Mouse (Mus musculus): Measurements from ENCODE around the gene Dab1. TPM values are rescaled to one million over a fixed set of nuclear protein-coding genes. Genes with fewer than 3 reads are reported as not detected.

The Dab1 gene
- polyA plus RNA-seq, 1 experiment = not detected

DNA sequence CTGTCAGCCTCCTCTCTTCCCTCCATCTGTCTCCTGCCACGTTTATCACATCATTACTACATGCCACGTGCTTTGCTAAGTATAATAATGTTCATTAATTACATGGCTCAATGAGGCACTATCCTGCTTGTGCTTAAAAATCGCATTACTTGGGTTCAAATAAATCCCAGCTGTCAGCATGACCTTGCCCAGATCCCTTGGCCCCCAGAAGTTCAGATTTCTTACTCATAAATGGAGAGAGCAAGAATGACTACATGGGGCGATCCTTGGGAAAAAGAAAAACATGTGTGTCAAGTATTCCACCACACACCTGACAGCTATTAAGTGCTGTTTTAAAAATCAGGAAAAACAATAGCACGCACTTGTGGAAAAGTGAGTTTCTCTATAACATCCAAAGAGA, 963.6 kb downstream of the Dab1 start:
- H3K27ac ChIP-seq (ENCODE audit: insufficient read depth, low read length) = no peak overlapping the region
- H3K4me3 ChIP-seq (ENCODE audit: insufficient read depth, low read length) = no peak overlapping the region
- no peaks in the 10 kb centered on the region for H3K4me1 ChIP-seq (ENCODE audit: control insufficient read depth, insufficient read depth, low read length)
- TF ChIP-seq POLR2A (IDR thresholded peaks at IDR 0.05; ENCODE audit: low read depth, low read length) (no peak), CTCF (IDR thresholded peaks at IDR 0.05; ENCODE audit: borderline replicate concordance, insufficient read depth, low read length) (no peak)

GRCm38 (mm10) chr4:104587826-104588225, 968.7 kb downstream of the Dab1 start:
- no peak overlapping the region for H3K27ac ChIP-seq (ENCODE audit: insufficient read depth, low read length)
- H3K4me1 ChIP-seq (ENCODE audit: control insufficient read depth, insufficient read depth, low read length) = no peaks in the 10 kb centered on the region
- no peak for TF ChIP-seq CTCF (IDR thresholded peaks at IDR 0.05; ENCODE audit: borderline replicate concordance, insufficient read depth, low read length)
- no peak for TF ChIP-seq POLR2A (IDR thresholded peaks at IDR 0.05; ENCODE audit: low read depth, low read length)
- no peak overlapping the region for H3K4me3 ChIP-seq (ENCODE audit: insufficient read depth, low read length)

- no peak overlapping the region for H3K4me3 ChIP-seq (ENCODE audit: insufficient read depth, low read length)
- no peak overlapping the region for H3K27ac ChIP-seq (ENCODE audit: insufficient read depth, low read length)
- TF ChIP-seq POLR2A (IDR thresholded peaks at IDR 0.05; ENCODE audit: low read depth, low read length) (no peak), CTCF (IDR thresholded peaks at IDR 0.05; ENCODE audit: borderline replicate concordance, insufficient read depth, low read length) (no peak)
- H3K4me1 ChIP-seq (ENCODE audit: control insufficient read depth, insufficient read depth, low read length) = peaks cover 3% of the 10 kb centered on the region; the same call in 1 of the 2 replicates
Observed at GRCm38 (mm10) chr4:104596936-104597335, 977.8 kb downstream of the Dab1 start.

DNA sequence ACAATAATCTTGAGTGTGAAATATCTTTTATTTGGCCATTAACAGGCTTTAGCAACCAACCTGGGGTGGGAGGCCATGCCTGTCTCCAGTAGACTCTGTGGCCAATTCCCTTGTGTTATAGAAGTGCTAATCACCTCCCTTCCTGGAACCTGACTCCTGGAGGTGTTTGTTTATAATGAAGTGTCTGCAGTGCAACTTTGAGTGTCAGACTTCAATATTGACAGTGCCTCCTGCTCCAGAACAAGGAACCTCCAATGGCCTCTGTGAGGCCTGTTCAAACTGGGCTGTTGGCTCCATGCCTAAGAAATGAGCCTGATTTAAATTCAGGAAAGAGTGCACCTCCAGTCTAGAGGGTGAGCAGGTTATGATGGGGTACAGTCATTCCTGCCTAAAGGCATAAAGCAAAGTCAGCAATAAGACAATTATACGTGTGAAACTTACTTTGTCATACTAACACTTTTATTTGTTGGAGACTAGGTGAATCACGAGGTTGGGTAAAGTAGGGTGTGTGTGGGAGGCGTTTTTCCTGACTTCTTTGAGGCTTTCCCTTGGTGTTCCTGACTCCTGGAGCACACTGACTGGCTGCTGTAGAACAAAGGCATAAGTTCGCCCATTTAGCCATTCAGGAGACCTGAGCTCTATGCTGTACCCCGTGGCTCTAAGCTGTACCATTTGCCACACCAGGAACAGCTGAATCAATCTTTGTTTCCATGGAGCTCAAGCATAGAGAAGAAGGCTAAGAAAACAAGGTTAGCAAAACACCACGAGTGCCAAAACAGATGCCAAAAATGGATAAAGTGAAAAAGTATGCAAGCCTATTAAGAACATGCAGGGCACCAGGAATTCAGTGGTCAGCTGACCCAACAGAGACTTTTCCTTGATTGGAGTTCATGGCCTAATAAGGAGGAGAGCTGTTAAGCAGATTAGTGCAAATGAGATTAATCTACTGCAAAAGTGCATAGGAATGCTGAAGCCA, 978.6 kb downstream of the Dab1 start:
- Histone ChIP-seq H3K4me1 (ENCODE audit: control insufficient read depth, insufficient read depth, low read length) (peaks cover 3% of the 10 kb centered on the region; the same call in 1 of the 2 replicates), H3K4me3 (ENCODE audit: insufficient read depth, low read length) (no peak overlapping the region), H3K27ac (ENCODE audit: insufficient read depth, low read length) (no peak overlapping the region)
- no peak for TF ChIP-seq POLR2A (IDR thresholded peaks at IDR 0.05; ENCODE audit: low read depth, low read length)
- no peak for TF ChIP-seq CTCF (IDR thresholded peaks at IDR 0.05; ENCODE audit: borderline replicate concordance, insufficient read depth, low read length)

DNA sequence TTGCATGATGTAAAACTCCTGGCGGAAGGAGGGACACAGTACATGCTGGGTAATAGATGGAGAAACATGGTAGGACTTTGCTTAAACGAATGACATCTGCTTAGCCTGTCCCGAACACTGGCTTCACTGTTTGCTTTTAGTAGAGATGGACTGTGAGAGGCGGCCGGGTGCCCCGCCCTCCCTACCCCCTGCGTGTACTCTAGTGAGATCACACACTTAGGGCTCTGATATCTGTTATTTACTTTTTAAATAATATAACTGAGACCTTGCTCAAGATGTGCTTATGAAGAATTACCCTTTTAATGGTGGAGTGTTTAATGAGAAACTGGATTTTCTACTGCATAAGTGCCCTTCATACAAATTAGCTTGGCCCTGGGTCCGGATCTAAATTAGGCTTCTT, 983.6 kb downstream of the Dab1 start:
- Histone ChIP-seq H3K4me3 (ENCODE audit: insufficient read depth, low read length) (no peak overlapping the region), H3K27ac (ENCODE audit: insufficient read depth, low read length) (no peak overlapping the region), H3K4me1 (ENCODE audit: control insufficient read depth, insufficient read depth, low read length) (no peaks in the 10 kb centered on the region; the same call in 1 of the 2 replicates)
- TF ChIP-seq CTCF (IDR thresholded peaks at IDR 0.05; ENCODE audit: borderline replicate concordance, insufficient read depth, low read length) = no peak
- TF ChIP-seq POLR2A (IDR thresholded peaks at IDR 0.05; ENCODE audit: low read depth, low read length) = no peak

DNA sequence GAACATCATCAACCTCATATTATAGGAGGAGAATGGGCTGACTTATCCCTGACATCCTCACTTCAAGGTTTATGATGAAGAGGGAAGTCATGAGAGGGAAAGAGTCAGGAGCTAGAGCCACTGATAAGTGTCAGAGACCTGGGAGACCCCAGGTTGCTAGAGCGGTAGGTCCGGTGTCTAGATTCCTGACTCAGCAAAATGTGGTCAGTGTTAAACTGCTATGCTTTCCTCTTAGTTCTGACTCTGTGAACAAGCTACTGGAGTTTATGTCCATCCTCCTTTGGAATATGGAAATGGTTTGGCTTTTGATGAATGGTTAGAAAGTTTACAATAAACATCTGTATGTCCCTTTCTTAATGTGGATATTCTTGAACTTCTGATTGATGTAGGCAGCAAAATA, 985.1 kb downstream of the Dab1 start:
- H3K4me1 ChIP-seq (ENCODE audit: control insufficient read depth, insufficient read depth, low read length) = no peaks in the 10 kb centered on the region
- H3K4me3 ChIP-seq (ENCODE audit: insufficient read depth, low read length) = no peak overlapping the region
- no peak overlapping the region for H3K27ac ChIP-seq (ENCODE audit: insufficient read depth, low read length)
- TF ChIP-seq CTCF (IDR thresholded peaks at IDR 0.05; ENCODE audit: borderline replicate concordance, insufficient read depth, low read length) = no peak
- TF ChIP-seq POLR2A (IDR thresholded peaks at IDR 0.05; ENCODE audit: low read depth, low read length) = no peak

DNA sequence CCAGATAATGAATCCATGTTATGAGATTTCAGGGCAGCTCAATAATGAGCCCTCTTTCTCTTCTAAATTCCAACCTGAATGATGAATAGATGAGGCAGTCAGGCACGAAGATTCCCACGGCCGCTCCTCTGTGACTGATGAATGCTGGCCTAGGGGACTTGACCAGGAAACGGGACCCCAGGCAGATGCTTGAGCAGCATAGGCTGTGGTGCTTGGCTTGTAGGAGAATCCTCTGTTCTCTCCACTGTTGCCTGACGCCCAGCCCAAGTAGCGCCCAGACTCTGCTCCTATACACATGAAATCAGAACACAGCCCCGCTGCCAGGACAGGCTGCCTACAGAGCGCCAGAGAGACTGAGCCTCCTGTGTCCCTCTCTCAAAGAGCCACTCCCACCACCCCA, 987.7 kb downstream of the Dab1 start:
- H3K4me1 ChIP-seq (ENCODE audit: control insufficient read depth, insufficient read depth, low read length) = no peaks in the 10 kb centered on the region
- no peak overlapping the region for H3K4me3 ChIP-seq (ENCODE audit: insufficient read depth, low read length)
- no peak for TF ChIP-seq POLR2A (IDR thresholded peaks at IDR 0.05; ENCODE audit: low read depth, low read length)
- TF ChIP-seq CTCF (IDR thresholded peaks at IDR 0.05; ENCODE audit: borderline replicate concordance, insufficient read depth, low read length) = no peak
- H3K27ac ChIP-seq (ENCODE audit: insufficient read depth, low read length) = no peak overlapping the region

- Histone ChIP-seq H3K27ac (ENCODE audit: insufficient read depth, low read length) (no peak overlapping the region), H3K4me3 (ENCODE audit: insufficient read depth, low read length) (no peak overlapping the region), H3K4me1 (ENCODE audit: control insufficient read depth, insufficient read depth, low read length) (no peaks in the 10 kb centered on the region)
- no peak for TF ChIP-seq CTCF (IDR thresholded peaks at IDR 0.05; ENCODE audit: borderline replicate concordance, insufficient read depth, low read length)
- TF ChIP-seq POLR2A (IDR thresholded peaks at IDR 0.05; ENCODE audit: low read depth, low read length) = no peak
Observed at GRCm38 (mm10) chr4:104607636-104608035, 988.5 kb downstream of the Dab1 start.

DNA sequence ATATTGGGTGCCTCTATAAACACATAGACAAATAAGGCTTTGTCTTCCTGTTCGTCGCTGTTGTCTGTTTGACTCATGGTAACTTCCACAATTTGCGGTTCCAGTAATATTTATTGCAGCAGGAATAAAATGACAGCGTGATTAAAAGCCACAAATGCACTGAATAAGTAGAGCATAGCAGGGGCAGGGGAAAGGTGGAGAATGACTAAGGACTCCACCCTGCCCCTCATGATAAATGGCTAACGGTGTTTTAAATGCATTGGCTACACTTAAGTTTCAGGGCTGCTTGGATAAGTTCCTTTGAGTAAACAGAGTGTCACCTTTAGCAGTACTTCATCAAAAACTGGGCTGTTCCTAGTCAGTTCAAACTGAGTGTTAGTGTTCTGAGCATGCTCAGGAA, 1000.3 kb downstream of the Dab1 start:
- H3K4me1 ChIP-seq (ENCODE audit: control insufficient read depth, insufficient read depth, low read length) = no peaks in the 10 kb centered on the region
- no peak for TF ChIP-seq CTCF (IDR thresholded peaks at IDR 0.05; ENCODE audit: borderline replicate concordance, insufficient read depth, low read length)
- no peak for TF ChIP-seq POLR2A (IDR thresholded peaks at IDR 0.05; ENCODE audit: low read depth, low read length)
- H3K4me3 ChIP-seq (ENCODE audit: insufficient read depth, low read length) = no peak overlapping the region
- no peak overlapping the region for H3K27ac ChIP-seq (ENCODE audit: insufficient read depth, low read length)

DNA sequence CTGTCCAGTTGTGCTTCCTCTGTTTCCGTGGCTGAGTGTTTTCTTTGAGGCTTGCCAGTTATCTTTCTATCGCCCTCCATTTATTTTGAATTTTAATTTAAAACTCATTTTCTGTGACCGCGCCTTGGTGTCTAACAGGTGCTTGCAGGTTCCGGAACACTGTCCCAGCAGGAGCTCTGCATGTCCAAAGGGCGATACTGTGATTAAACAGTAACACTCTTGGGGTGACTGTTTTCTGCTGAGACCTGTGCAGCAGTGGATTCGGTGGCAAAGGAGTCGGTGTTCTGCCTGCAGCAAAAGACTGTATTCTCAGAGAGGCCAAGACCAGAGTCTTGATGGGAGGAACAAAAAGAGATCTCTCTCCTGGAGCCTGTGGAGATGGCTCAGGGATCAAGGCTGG, 1006.2 kb downstream of the Dab1 start:
- no peaks in the 10 kb centered on the region for H3K4me1 ChIP-seq (ENCODE audit: control insufficient read depth, insufficient read depth, low read length)
- no peak overlapping the region for H3K4me3 ChIP-seq (ENCODE audit: insufficient read depth, low read length)
- no peak for TF ChIP-seq POLR2A (IDR thresholded peaks at IDR 0.05; ENCODE audit: low read depth, low read length)
- TF ChIP-seq CTCF (IDR thresholded peaks at IDR 0.05; ENCODE audit: borderline replicate concordance, insufficient read depth, low read length) = no peak
- no peak overlapping the region for H3K27ac ChIP-seq (ENCODE audit: insufficient read depth, low read length)

Data from embryonic fibroblast, embryonic 13.5 days (primary cell).